Mouse (Mus musculus) forebrain, embryonic 13.5 days (tissue): ENCODE results near the gene Asb10. TPM values are rescaled to one million over a fixed set of nuclear protein-coding genes. Genes with fewer than 3 reads are reported as not detected.

Source experiments
- polyA plus RNA-seq: library from polyadenylated mRNA; unstranded; fragments of >200 nt; fragmentation: Nextera tagmentation; extraction: Ambion mirVana; gene quantifications from 2 replicates; pipeline ENCODE4 v1.2.1, GENCODE M21; 2015

Asb10 gene
- polyA plus RNA-seq, 1 experiment from 2014 or later = 0.06 TPM

Other genes with a start within 250 kb of the Asb10 start
- 4.3 and 6.9 TPM in 2 replicates for gene Kcnh2, start 189.4 kb downstream of the Asb10 start, polyA plus RNA-seq
- 5.6 and 5.9 TPM in 2 replicates for gene Nos3, start 176.2 kb downstream of the Asb10 start, polyA plus RNA-seq
- gene Atg9b, start 148.8 kb downstream of the Asb10 start, polyA plus RNA-seq = 0.52 and 0.57 TPM in 2 replicates
- gene Abcb8, start 147.3 kb downstream of the Asb10 start, polyA plus RNA-seq = 39.0 and 48.1 TPM in 2 replicates
- gene Asic3, start 127.6 kb downstream of the Asb10 start, polyA plus RNA-seq = 0.24 TPM in 1 of 2 replicates, not detected in the other
- gene Cdk5, start 117.4 kb downstream of the Asb10 start, polyA plus RNA-seq = 80.7 and 84.0 TPM in 2 replicates
- gene Slc4a2, start 117.1 kb downstream of the Asb10 start, polyA plus RNA-seq = 19.5 and 23.3 TPM in 2 replicates
- 85.3 and 86.9 TPM in 2 replicates for gene Fastk, start 95.7 kb downstream of the Asb10 start, polyA plus RNA-seq
- 32.5 and 35.4 TPM in 2 replicates for gene Tmub1, start 93.1 kb downstream of the Asb10 start, polyA plus RNA-seq
- gene Agap3, start 88.8 kb downstream of the Asb10 start, polyA plus RNA-seq = 38.0 and 39.2 TPM in 2 replicates
- gene Gbx1, start 13.8 kb downstream of the Asb10 start, polyA plus RNA-seq = 0.90 and 0.97 TPM in 2 replicates
- gene 4931409K22Rik, start 15.8 kb upstream of the Asb10 start, polyA plus RNA-seq = 0.62 TPM in 2 replicates
- gene Abcf2, start 36.5 kb upstream of the Asb10 start, polyA plus RNA-seq = 117 and 124 TPM in 2 replicates
- 15.0 and 17.2 TPM in 2 replicates for gene Chpf2, start 45.8 kb upstream of the Asb10 start, polyA plus RNA-seq
- 111 and 114 TPM in 2 replicates for gene Smarcd3, start 83.4 kb upstream of the Asb10 start, polyA plus RNA-seq
- 40.5 and 40.9 TPM in 2 replicates for gene Nub1, start 144.6 kb upstream of the Asb10 start, polyA plus RNA-seq
- 2.6 and 3.0 TPM in 2 replicates for gene Wdr86, start 189.7 kb upstream of the Asb10 start, polyA plus RNA-seq
- gene Crygn, start 217.0 kb upstream of the Asb10 start, polyA plus RNA-seq = not detected in 2 replicates